Mouse (Mus musculus): ENCODE measurements around the gene Atf6. TPM values are rescaled to one million over a fixed set of nuclear protein-coding genes. Genes with fewer than 3 reads are reported as not detected.

Gene Atf6
- polyA plus RNA-seq, 1 experiment from 2014 or later = 56.5 TPM

- Histone ChIP-seq H3K27ac (peak overlapping the region; percentile 95), H3K36me3 (ENCODE audit: inconsistent target) (peaks cover 28% of the 10 kb centered on the region), H3K79me2 (ENCODE audit: inconsistent target) (peaks cover 68% of the 10 kb centered on the region), H3K4me3 (ENCODE audit: inconsistent target) (peak overlapping the region; percentile 30)
- WGBS (ENCODE audit: missing documents) = 2% methylated on average over 10 of the region's 10 CpGs
These were observed 21.9 kb downstream of the Atf6 start for GRCm38 (mm10) chr1:170845448-170846307.

GRCm38 (mm10) chr1:170844380-170844779 lies 23.2 kb downstream of the Atf6 start:
- H3K79me2 ChIP-seq (ENCODE audit: inconsistent target) = peaks cover 56% of the 10 kb centered on the region
- H3K27ac ChIP-seq = no peak overlapping the region
- no peak overlapping the region for H3K4me3 ChIP-seq (ENCODE audit: inconsistent target)
- H3K36me3 ChIP-seq (ENCODE audit: inconsistent target) = peaks cover 31% of the 10 kb centered on the region
- 83% methylated on average over 8 of the region's 8 CpGs for WGBS (ENCODE audit: missing documents)

DNA sequence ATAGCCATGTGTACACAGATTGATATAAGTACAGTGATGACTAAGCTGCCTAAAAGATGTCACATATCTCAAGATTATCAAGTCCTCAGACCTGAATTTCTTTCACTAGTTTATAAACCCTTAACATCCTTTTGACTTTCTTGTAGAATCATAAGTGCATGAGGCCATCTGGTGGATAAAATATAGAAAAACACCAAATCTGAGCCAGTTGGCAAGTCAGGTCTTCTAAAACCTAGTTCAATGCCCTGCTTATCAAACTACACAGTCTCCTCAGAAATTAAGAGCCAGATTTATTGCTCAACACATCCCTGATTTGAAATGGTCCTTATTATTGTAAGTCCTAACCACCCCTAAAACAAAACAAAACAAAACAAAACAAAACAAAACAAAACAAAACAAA lies 27.9 kb downstream of the Atf6 start:
- peaks cover 61% of the 10 kb centered on the region for H3K36me3 ChIP-seq (ENCODE audit: inconsistent target)
- no peak overlapping the region for H3K4me3 ChIP-seq (ENCODE audit: inconsistent target)
- H3K79me2 ChIP-seq (ENCODE audit: inconsistent target) = peaks cover 70% of the 10 kb centered on the region
- H3K27ac ChIP-seq = no peak overlapping the region

GRCm38 (mm10) chr1:170834756-170835155 lies 32.8 kb downstream of the Atf6 start:
- Histone ChIP-seq H3K36me3 (ENCODE audit: inconsistent target) (peaks cover 76% of the 10 kb centered on the region), H3K27ac (no peak overlapping the region), H3K4me3 (ENCODE audit: inconsistent target) (no peak overlapping the region), H3K79me2 (ENCODE audit: inconsistent target) (peaks cover 86% of the 10 kb centered on the region)
- 92% methylated on average over 9 of the region's 9 CpGs for WGBS (ENCODE audit: missing documents)

DNA sequence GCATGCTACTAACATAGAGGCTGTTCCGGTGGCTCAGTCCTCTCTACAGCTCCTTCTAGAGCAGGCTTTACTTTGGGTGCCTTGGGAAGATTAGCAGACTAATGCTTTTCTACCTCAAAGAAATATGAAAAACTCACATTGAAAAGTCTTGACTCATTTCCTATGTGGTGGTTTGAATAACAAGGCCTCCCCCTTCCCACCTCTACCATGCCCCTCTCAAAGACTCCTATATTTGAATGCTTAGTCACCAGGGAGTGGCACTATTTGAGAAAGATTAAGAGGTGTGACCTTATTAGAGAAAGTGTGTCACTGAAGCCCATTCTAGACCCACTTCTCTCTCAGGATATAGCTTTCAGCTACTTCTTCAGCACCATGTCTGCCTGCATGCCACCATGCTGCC lies 37.8 kb downstream of the Atf6 start:
- H3K27ac ChIP-seq = no peak overlapping the region
- H3K4me3 ChIP-seq (ENCODE audit: inconsistent target) = no peak overlapping the region
- peaks cover 46% of the 10 kb centered on the region for H3K36me3 ChIP-seq (ENCODE audit: inconsistent target)
- peaks cover 62% of the 10 kb centered on the region for H3K79me2 ChIP-seq (ENCODE audit: inconsistent target)
- WGBS (ENCODE audit: missing documents) = 100% methylated on average over 1 of the region's 1 CpGs

GRCm38 (mm10) chr1:170829344-170829743 lies 38.2 kb downstream of the Atf6 start:
- Histone ChIP-seq H3K79me2 (ENCODE audit: inconsistent target) (peaks cover 66% of the 10 kb centered on the region), H3K27ac (no peak overlapping the region), H3K4me3 (ENCODE audit: inconsistent target) (no peak overlapping the region), H3K36me3 (ENCODE audit: inconsistent target) (peaks cover 42% of the 10 kb centered on the region)
- 97% methylated on average over 6 of the region's 6 CpGs for whole genome bisulfite sequencing (ENCODE audit: missing documents)

DNA sequence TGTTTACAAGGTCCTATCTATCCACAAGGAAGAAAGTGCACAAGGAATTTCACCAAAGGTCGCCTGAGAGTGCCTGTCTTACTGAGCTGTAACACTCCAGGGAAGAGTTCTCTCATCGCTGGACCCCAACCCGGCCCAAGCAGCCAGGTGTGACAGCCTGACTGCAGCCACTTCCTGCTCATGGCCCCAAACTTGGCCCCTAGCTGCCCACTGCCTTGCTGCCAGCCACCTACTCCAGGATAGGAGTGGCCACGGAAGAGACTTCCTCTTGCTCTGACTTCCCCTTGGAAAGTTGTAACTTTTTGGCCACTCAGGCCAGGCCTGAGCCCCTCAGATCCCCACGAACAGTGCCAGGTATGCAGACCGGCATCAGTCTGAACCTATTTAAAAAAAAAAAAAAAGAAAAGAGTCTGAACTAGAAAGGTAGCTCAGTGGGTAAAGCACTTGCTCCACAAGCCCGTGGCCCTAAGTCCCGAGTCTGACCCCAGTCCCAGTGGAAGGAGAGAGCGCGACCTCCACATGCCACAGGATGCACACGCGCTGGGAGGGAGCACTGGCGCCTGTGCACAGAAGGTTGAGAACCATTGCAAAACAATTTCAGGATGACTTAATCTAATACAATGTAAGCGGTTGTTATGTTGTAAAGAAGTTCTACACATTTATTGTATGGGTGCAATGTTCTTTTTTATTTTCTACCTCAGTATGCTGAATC lies 47.3 kb downstream of the Atf6 start:
- Histone ChIP-seq H3K79me2 (ENCODE audit: inconsistent target) (peaks cover 53% of the 10 kb centered on the region; the same call in 1 of the 2 replicates), H3K27ac (no peak overlapping the region), H3K4me3 (ENCODE audit: inconsistent target) (no peak overlapping the region), H3K36me3 (ENCODE audit: inconsistent target) (peaks cover 37% of the 10 kb centered on the region)
- WGBS (ENCODE audit: missing documents) = 79% methylated on average over 13 of the region's 14 CpGs

GRCm38 (mm10) chr1:170815287-170816004 lies 52.1 kb downstream of the Atf6 start:
- Histone ChIP-seq H3K27ac (no peak overlapping the region), H3K36me3 (ENCODE audit: inconsistent target) (peaks cover 48% of the 10 kb centered on the region), H3K79me2 (ENCODE audit: inconsistent target) (peaks cover 10% of the 10 kb centered on the region; the same call in 1 of the 2 replicates), H3K4me3 (ENCODE audit: inconsistent target) (no peak overlapping the region)
- 96% methylated on average over 2 of the region's 2 CpGs for WGBS (ENCODE audit: missing documents)

DNA sequence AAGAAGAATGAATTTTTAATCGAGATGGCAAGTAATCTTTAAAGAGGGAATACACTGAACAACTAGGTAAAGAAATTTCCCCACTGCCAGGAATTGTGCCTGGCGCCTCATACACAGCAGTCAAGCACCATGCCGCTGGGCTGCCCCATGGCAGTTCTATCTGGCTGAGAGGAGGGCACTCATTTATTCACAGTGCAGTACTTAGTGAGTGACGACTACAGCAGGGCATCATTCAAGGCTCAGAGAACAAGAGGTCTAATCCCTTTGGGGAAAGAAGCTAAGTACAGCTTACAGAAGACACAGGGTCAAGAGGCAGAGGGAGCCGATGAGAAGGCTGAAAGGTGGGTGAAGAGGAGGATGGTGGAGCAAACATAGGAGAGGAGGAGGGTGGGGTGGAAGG lies 54.7 kb downstream of the Atf6 start:
- H3K4me3 ChIP-seq (ENCODE audit: inconsistent target) = no peak overlapping the region
- H3K79me2 ChIP-seq (ENCODE audit: inconsistent target) = no peaks in the 10 kb centered on the region
- WGBS (ENCODE audit: missing documents) = 98% methylated on average over 5 of the region's 5 CpGs
- H3K27ac ChIP-seq = no peak overlapping the region
- H3K36me3 ChIP-seq (ENCODE audit: inconsistent target) = peaks cover 33% of the 10 kb centered on the region

GRCm38 (mm10) chr1:170807600-170808270 lies 59.8 kb downstream of the Atf6 start:
- peak overlapping the region; percentile 40 for H3K27ac ChIP-seq
- no peak overlapping the region for H3K4me3 ChIP-seq (ENCODE audit: inconsistent target)
- whole genome bisulfite sequencing (ENCODE audit: missing documents) = 97% methylated on average over 2 of the region's 2 CpGs
- no peaks in the 10 kb centered on the region for H3K79me2 ChIP-seq (ENCODE audit: inconsistent target)
- peaks cover 12% of the 10 kb centered on the region; the same call in 1 of the 2 replicates for H3K36me3 ChIP-seq (ENCODE audit: inconsistent target)

DNA sequence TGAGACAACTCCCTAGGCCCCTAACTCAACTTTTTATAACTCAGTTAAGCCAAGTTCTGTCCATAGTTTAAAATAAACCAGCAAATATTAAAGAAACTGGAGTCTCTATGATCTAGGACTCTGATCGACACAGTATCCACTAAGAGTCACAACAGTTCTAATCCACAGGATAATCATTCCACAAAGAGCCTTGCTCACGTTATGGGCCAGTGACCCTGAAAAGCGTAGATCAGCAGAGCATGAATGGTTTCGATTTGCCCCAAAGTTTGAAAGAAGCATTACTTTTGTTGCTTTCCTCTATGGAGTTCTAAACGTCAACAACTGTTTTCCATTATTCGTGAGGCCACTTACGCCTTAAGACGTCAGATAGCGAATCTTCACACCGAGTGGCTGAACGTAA lies 62.9 kb downstream of the Atf6 start:
- no peaks in the 10 kb centered on the region for H3K79me2 ChIP-seq (ENCODE audit: inconsistent target)
- WGBS (ENCODE audit: missing documents) = 96% methylated on average over 11 of the region's 11 CpGs
- H3K4me3 ChIP-seq (ENCODE audit: inconsistent target) = no peak overlapping the region
- peaks cover 30% of the 10 kb centered on the region; the same call in 1 of the 2 replicates for H3K36me3 ChIP-seq (ENCODE audit: inconsistent target)
- H3K27ac ChIP-seq = no peak overlapping the region

DNA sequence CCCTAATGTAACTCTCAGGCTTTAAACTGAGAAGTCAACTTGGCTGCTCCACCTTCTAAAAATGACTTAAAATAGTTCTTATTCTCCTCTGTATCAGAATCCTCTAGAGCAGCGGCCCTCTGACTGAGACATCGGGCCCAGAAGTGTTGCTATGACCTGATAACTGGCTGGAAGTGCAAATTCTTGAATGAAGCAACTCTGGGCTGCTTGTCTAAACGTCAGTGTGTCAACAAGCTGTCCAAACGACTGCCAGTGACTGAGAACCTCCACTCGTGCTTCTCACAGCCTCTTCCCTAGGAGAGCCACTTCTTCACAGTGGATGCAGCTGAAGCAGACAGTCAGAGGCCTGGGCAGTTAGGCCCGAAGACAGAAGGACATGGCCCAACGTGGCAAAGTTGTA lies 64.9 kb downstream of the Atf6 start:
- Histone ChIP-seq H3K79me2 (ENCODE audit: inconsistent target) (no peaks in the 10 kb centered on the region), H3K27ac (no peak overlapping the region), H3K4me3 (ENCODE audit: inconsistent target) (no peak overlapping the region), H3K36me3 (ENCODE audit: inconsistent target) (peaks cover 31% of the 10 kb centered on the region; the same call in 1 of the 2 replicates)
- WGBS (ENCODE audit: missing documents) = 96% methylated on average over 7 of the region's 7 CpGs

DNA sequence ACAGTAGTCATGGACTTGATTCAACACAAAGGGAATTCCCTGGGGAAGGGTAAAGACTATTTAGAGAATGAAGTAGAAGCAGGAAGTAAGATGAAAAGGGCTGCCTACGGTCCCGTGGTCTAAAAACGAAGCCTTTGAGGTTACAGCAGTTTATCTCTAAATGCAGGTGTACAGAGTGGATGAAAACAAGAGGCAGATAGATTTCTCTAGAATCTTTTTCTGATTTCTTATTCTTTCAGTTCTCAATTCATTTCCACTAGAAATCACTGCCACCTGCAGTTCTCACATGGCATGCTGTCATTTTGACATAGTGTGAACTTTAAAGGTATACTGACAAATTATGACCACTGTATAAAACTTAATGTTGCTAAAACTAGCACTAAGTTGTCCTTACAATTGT lies 66.9 kb downstream of the Atf6 start:
- WGBS (ENCODE audit: missing documents) = 46% methylated on average over 3 of the region's 3 CpGs
- no peak overlapping the region for H3K4me3 ChIP-seq (ENCODE audit: inconsistent target)
- no peak overlapping the region for H3K27ac ChIP-seq
- H3K79me2 ChIP-seq (ENCODE audit: inconsistent target) = no peaks in the 10 kb centered on the region
- H3K36me3 ChIP-seq (ENCODE audit: inconsistent target) = peaks cover 31% of the 10 kb centered on the region; the same call in 1 of the 2 replicates

DNA sequence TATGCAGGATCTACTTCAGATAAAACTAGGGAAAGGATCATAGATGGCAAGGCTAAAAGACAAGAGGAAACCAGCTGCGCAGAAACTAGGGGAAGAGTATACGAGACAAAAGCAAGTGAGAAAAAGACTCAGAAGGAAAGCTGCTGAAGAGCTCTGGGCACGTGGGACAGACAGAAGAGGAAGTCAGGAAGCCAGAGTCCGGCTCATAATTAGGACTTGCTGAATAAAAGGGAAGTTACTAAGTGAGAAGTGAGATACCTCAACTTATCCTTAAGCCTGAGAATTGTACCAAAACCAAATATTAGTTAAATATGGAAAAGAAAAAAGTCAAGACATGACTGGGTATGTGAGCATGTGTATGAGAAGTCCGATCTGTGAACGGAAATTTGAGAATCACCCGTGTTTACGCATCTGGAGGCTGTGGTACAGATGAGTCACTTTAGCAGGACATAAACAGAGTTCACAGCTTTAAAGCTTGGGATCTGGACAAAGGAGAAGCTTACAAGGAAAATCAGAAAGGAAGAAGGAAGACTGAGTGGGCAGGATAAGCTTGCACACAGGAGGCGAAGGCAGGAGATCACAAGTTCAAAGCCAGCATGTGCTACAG lies 71.7 kb downstream of the Atf6 start:
- 12% methylated on average over 9 of the region's 9 CpGs for WGBS (ENCODE audit: missing documents)
- Histone ChIP-seq H3K4me3 (ENCODE audit: inconsistent target) (no peak overlapping the region), H3K36me3 (ENCODE audit: inconsistent target) (peaks cover 41% of the 10 kb centered on the region), H3K79me2 (ENCODE audit: inconsistent target) (no peaks in the 10 kb centered on the region), H3K27ac (peak overlapping the region; percentile 93)
